Mouse (Mus musculus) kidney, adult 2 months (tissue): ENCODE results near the gene Rnf213.

Experiments used
- CTCF ChIP-seq: fragments of 200-500 bp; conservative IDR thresholded peaks from 2 replicates; pipeline ENCODE4 v1.5.1; 2011; ENCODE audit warnings: low read depth, mild to moderate bottlenecking, control low read depth, low read length, moderate library complexity, mixed read lengths; ENCODE audit not compliant: insufficient read depth, insufficient read length
- POLR2A ChIP-seq: fragments of 200-500 bp; IDR thresholded peaks from one replicate; pipeline ENCODE4 v1.6.1; 2011; ENCODE audit warnings: low read depth, low read length, control low read depth

- TF ChIP-seq CTCF (no peak), POLR2A (no peak)
These were observed 40.8 kb upstream of the Rnf213 start for GRCm38 (mm10) chr11:119352113-119352512.
